Mouse (Mus musculus) small intestine, adult 2 months (tissue): ENCODE data around the gene Fbxw4.

Experiments
- CTCF ChIP-seq: fragments of 200-500 bp; IDR thresholded peaks from 2 replicates; pipeline ENCODE4 v1.5.1; 2012; ENCODE audit warnings: low read depth, mild to moderate bottlenecking, control low read depth, inconsistent platforms, low read length, moderate library complexity, mixed read lengths; ENCODE audit not compliant: insufficient replicate concordance, insufficient read length; ENCODE audit errors: extremely low read depth
- POLR2A ChIP-seq: fragments of 200-500 bp; IDR thresholded peaks from 2 replicates; pipeline ENCODE4 v1.6.1; 2012; ENCODE audit warnings: low read depth, mild to moderate bottlenecking, control low read depth, inconsistent platforms, low read length, moderate library complexity

- TF ChIP-seq POLR2A (no peak), CTCF (no peak)
Measured at GRCm38 (mm10) chr19:45565925-45566715, 94.0 kb downstream of the Fbxw4 start.
